Mouse (Mus musculus) testis, adult 2 months (tissue): ENCODE measurements at regions not wholly inside any gene's neighbourhood (a gene's known extent, or its start where the extent isn't known, plus 50 kb on each side); places are given as distances from the start of the nearest gene placed in this dataset.

ENCODE experiments used
- CTCF ChIP-seq: fragments of 200-500 bp; IDR thresholded peaks from 2 replicates; pipeline ENCODE4 v1.5.1; 2012; ENCODE audit warnings: low read depth, mild to moderate bottlenecking, inconsistent platforms, low read length, moderate library complexity; ENCODE audit not compliant: control insufficient read depth, insufficient read depth, insufficient replicate concordance
- POLR2A ChIP-seq: fragments of 200-500 bp; IDR thresholded peaks from 2 replicates; pipeline ENCODE4 v1.6.1; 2012; ENCODE audit warnings: low read depth, mild to moderate bottlenecking, inconsistent platforms, low read length, moderate library complexity; ENCODE audit not compliant: control insufficient read depth

DNA sequence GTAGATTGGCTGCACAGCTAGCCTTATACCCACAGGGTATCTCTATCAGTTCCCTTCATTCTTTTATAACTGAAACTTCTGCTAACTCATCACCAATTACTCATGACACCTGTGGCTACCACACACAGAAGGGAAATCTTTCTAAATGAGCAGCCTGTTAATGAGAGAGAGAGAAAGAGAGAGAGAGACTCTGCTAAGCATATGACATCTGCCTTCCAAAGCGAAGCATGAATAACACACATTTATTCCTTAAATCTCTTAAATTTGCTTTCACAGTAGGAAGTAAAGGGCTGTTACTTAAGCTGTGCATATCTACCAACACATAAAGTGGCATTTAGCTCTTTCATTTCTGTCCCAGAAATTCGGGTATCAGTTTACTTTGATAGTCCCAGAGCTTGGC is 317.7 kb downstream of the Sox2 start:
- TF ChIP-seq CTCF (no peak), POLR2A (no peak)
